22 mouse cellular contexts compared by ENCODE assay signal in the genomic region with DNA sequence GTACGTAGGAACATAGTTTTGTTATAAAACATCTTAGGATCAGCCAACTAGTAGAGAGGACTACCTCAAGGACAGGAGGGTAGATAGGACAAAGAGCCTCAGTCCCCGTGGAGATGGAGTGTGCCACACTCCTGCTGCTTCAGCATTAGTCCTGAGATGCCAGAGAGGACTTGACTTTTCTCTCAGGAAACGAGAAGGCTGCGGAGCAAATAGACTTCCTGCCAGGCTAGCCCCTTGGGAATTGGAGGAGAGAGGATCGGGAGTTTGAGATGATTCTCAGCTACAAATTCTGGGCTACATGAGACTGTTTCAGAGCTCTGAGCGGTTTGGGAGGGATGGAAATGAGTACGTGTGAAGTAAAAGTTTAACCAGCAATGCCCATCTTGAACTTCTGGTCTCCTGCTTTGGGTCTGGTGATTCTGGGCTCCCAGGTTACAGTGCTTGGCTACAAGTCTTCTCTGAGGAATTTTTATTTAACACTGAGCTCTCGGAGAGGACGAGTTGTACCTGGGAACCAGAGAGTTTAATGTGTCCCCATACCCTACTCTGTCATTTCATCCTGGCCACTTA. TPM values are rescaled to one million over a fixed set of nuclear protein-coding genes. Genes with fewer than 3 reads are reported as not detected.
DNase-seq lines count a peak whose midpoint lies in the region; ATAC-seq lines count a peak whose summit lies in the region.
"Had no signal": no experiment of that assay in that cellular context is flagged by ENCODE, and none has a peak within 500 bp of the region (broad histone marks: within the 10 kb centered on the region; RNA-seq: fewer than 3 reads in every experiment).

No protein-coding gene starts in this region.

- peaks cover 4% of the 10 kb centered on the region; the same call in 1 of the 2 replicates for H3K4me1 ChIP-seq in kidney, embryonic 16.5 days (ENCODE audit: insufficient read depth, low read length)
- H3K4me1 ChIP-seq in brown adipose tissue, adult 24 weeks (ENCODE audit: control insufficient read depth, insufficient read depth, insufficient read length, low read length) = peaks cover 29% of the 10 kb centered on the region
- H3K4me1 ChIP-seq: embryonic facial prominence, embryonic 10.5 days; forebrain, embryonic 13.5 days; heart, embryonic 13.5 days; hindbrain, embryonic 15.5 days had no signal

- 56% methylated on average over 9 of the region's 9 CpGs for whole genome bisulfite sequencing in kidney, embryonic 16.5 days

- ATAC-seq in kidney, embryonic 16.5 days (ENCODE audit: low FRiP score, low TSS enrichment) = no peak
- ATAC-seq: CD4-positive, CD25-positive, alpha-beta regulatory T cell, adult 4 months; forebrain, embryonic 13.5 days; forebrain, postnatal 0 days had no signal

- H3K4me3 ChIP-seq in kidney, embryonic 16.5 days (ENCODE audit: low read length) = no peak overlapping the region
- H3K4me3 ChIP-seq in brown adipose tissue, adult 24 weeks (ENCODE audit: insufficient read depth, low read depth, low read length) = no peak overlapping the region
- H3K4me3 ChIP-seq: embryonic facial prominence, embryonic 10.5 days; forebrain, embryonic 13.5 days; heart, embryonic 13.5 days; hindbrain, embryonic 15.5 days had no signal

- peaks cover 19% of the 10 kb centered on the region for H3K36me3 ChIP-seq in kidney, embryonic 16.5 days (ENCODE audit: insufficient read depth, low read length)

- no peak overlapping the region for H3K9ac ChIP-seq in kidney, embryonic 16.5 days (replicated peaks; ENCODE audit: low read length)
- H3K9ac ChIP-seq: forebrain, embryonic 13.5 days; forebrain, postnatal 0 days; heart, embryonic 13.5 days; hindbrain, embryonic 15.5 days had no signal

- no peaks in the 10 kb centered on the region for H3K27me3 ChIP-seq in kidney, embryonic 16.5 days (ENCODE audit: insufficient read depth, low read length)
- H3K27me3 ChIP-seq: forebrain, embryonic 13.5 days; heart, embryonic 13.5 days; hindbrain, embryonic 15.5 days had no signal

- no peak overlapping the region for H3K4me2 ChIP-seq in kidney, embryonic 16.5 days (replicated peaks; ENCODE audit: low read depth, low read length)
- H3K4me2 ChIP-seq: forebrain, embryonic 13.5 days; heart, embryonic 13.5 days; hindbrain, embryonic 15.5 days had no signal

- H3K27ac ChIP-seq in kidney, embryonic 16.5 days (ENCODE audit: low read length) = no peak overlapping the region
- peak overlapping the region; percentile 100 for H3K27ac ChIP-seq in brown adipose tissue, adult 24 weeks (replicated peaks; ENCODE audit: low read depth, low read length)
- H3K27ac ChIP-seq: embryonic facial prominence, embryonic 10.5 days; forebrain, embryonic 13.5 days; heart, embryonic 13.5 days; hindbrain, embryonic 15.5 days had no signal

- DNase-seq in adrenal gland, postnatal 10 days = peak; percentile 62
- no peak for DNase-seq in adrenal gland, postnatal 25 days
- DNase-seq in kidney, adult 18-20 months = peak; percentile 44
- DNase-seq in kidney, postnatal 10 days = peak; percentile 28
- no peak for DNase-seq in urinary bladder, adult 18-20 months (ENCODE audit: low spot score in 2 of 2)
- DNase-seq in embryo, embryonic 9.5 days (ENCODE audit: extremely low spot score) = no peak
- DNase-seq: adrenal gland, adult 8-10 months; B cell, adult 2 months; cerebellum, adult 11 months; cerebellum, adult 8-10 months; cerebellum, postnatal 25 days; forebrain, postnatal 0 days; gastrocnemius, postnatal 14 days; heart, postnatal 36 days had no signal

- no peaks in the 10 kb centered on the region for H3K9me3 ChIP-seq in kidney, embryonic 16.5 days (ENCODE audit: low read length)
- H3K9me3 ChIP-seq: embryonic facial prominence, embryonic 10.5 days; forebrain, embryonic 13.5 days; G1E; heart, embryonic 13.5 days; hindbrain, embryonic 15.5 days had no signal

RNA-seq across cellular contexts. Expression of a gene that starts 32.4 kb away (rescaled TPM):
- 100 to 1,000 TPM; 856 to 921 TPM for total RNA-seq in adrenal gland, postnatal 10 days (2021)
- total RNA-seq in adrenal gland, postnatal 25 days (2021) = 295 and 313 TPM in 2 replicates
- 230 and 251 TPM in 2 replicates for polyA plus RNA-seq in kidney, embryonic 16.5 days (2015; fragmentation: Nextera tagmentation; extraction: Ambion mirVana)
- 2,272 and 2,335 TPM in 2 replicates for polyA plus RNA-seq in brown adipose tissue, adult 24 weeks (2012; ENCODE audit: insufficient read depth, insufficient read length, missing spikeins)

RNA-seq across cellular contexts. Expression of a gene that starts 59.2 kb away (rescaled TPM):
- under 1 TPM; 0.12 to 0.21 TPM for total RNA-seq in adrenal gland, postnatal 10 days (2021)
- total RNA-seq in adrenal gland, postnatal 25 days (2021) = 0.03 TPM in 1 of 2 replicates, not detected in the other
- polyA plus RNA-seq in kidney, embryonic 16.5 days (2015; fragmentation: Nextera tagmentation; extraction: Ambion mirVana) = 0.06 and 0.09 TPM in 2 replicates
- not detected in 2 replicates for polyA plus RNA-seq in brown adipose tissue, adult 24 weeks (2012; ENCODE audit: insufficient read depth, insufficient read length, missing spikeins)
- polyA plus RNA-seq: CD4-positive, CD25-positive, alpha-beta regulatory T cell, adult 4 months had no signal

Comparison
In these comparisons a context has a peak if more than half of its experiments do, and no peak if none do; other contexts are left out.
1. DNase-seq: peak in adrenal gland, postnatal 10 days (single experiment), kidney, adult 18-20 months (single experiment) and kidney, postnatal 10 days (single experiment); none in adrenal gland, postnatal 25 days (single experiment), urinary bladder, adult 18-20 months (0 of 2) and embryo, embryonic 9.5 days (single experiment).